Mouse (Mus musculus) erythroid progenitor cell, adult 5-6 weeks (primary cell): ENCODE measurements around the gene Camta1. TPM values are rescaled to one million over a fixed set of nuclear protein-coding genes. Genes with fewer than 3 reads are reported as not detected.
A peak's percentile ranks its signal among the peaks of the same experiment; 100 is the strongest.

Experiments
- ATAC-seq: replicated peaks from 2 replicates; pipeline ENCODE4 v1.8.0; 2016; ENCODE audit warnings: moderate number of reproducible peaks, mild to moderate bottlenecking, moderate TSS enrichment, inconsistent platforms; ENCODE audit not compliant: poor library complexity, low FRiP score, severe bottlenecking
- total RNA-seq, 2 experiments: library from RNA; stranded (forward) in 1 of 2; stranded (reverse) in 1 of 2; fragments of 150-400 nt in 1 of 2; fragments of 186-747, 209-891 nt in 1 of 2; gene quantifications; 2 replicates each; pipeline versions ENCODE4 v1.2.3 to v1.2.4; 2015 to 2017; ENCODE audit warnings: low replicate concordance in 2 of 2

The Camta1 gene
- total RNA-seq (2015; ENCODE audit: low replicate concordance), result 67.5 and 120 TPM in 2 replicates
- 13.5 and 41.5 TPM in 2 replicates for total RNA-seq (2017; ENCODE audit: low replicate concordance)

- ATAC-seq, result peak; percentile 90
These were observed at the start of gene Camta1 for GRCm38 (mm10) chr4:151861806-151862739. Gene Camta1 (minus strand): TSS chr4:151861876.

GRCm38 (mm10) chr4:151908809-151909208 lies 47.1 kb upstream of the Camta1 start:
- ATAC-seq, result no peak

GRCm38 (mm10) chr4:151907577-151908343 lies 46.1 kb upstream of the Camta1 start:
- ATAC-seq, result no peak

- no peak for ATAC-seq
These were observed 43.9 kb upstream of the Camta1 start for GRCm38 (mm10) chr4:151905621-151906020.

- no peak for ATAC-seq
These were observed 42.4 kb upstream of the Camta1 start for GRCm38 (mm10) chr4:151904098-151904497.

GRCm38 (mm10) chr4:151902689-151903241 lies 41.1 kb upstream of the Camta1 start:
- ATAC-seq, result peak; percentile 59

GRCm38 (mm10) chr4:151902046-151902688 lies 40.5 kb upstream of the Camta1 start:
- no peak for ATAC-seq

GRCm38 (mm10) chr4:151901422-151901821 lies 39.7 kb upstream of the Camta1 start:
- ATAC-seq, result 0 out of 2 replicates have a peak, but pooled peaks have one; percentile 27

- no peak for ATAC-seq
These were observed 39.1 kb upstream of the Camta1 start for GRCm38 (mm10) chr4:151900735-151901134.

- ATAC-seq, result no peak
These were observed 38.2 kb upstream of the Camta1 start for GRCm38 (mm10) chr4:151899707-151900384.

- no peak for ATAC-seq
These were observed 37.0 kb upstream of the Camta1 start for GRCm38 (mm10) chr4:151898600-151899245.

- no peak for ATAC-seq
These were observed 35.5 kb upstream of the Camta1 start for GRCm38 (mm10) chr4:151897069-151897617.

- no peak for ATAC-seq
These were observed 33.9 kb upstream of the Camta1 start for GRCm38 (mm10) chr4:151895624-151896023.

- no peak for ATAC-seq
These were observed 33.2 kb upstream of the Camta1 start for GRCm38 (mm10) chr4:151894926-151895325.

- no peak for ATAC-seq
These were observed 31.6 kb upstream of the Camta1 start for GRCm38 (mm10) chr4:151893241-151893640.

GRCm38 (mm10) chr4:151881590-151881989 lies 19.9 kb upstream of the Camta1 start:
- ATAC-seq, result no peak

- ATAC-seq, result peak; percentile 69
These were observed 18.5 kb upstream of the Camta1 start for GRCm38 (mm10) chr4:151880044-151880690.

- no peak for ATAC-seq
These were observed 14.7 kb upstream of the Camta1 start for GRCm38 (mm10) chr4:151876400-151876799.
